Mouse (Mus musculus): ENCODE measurements around the gene Wbp1. TPM values are rescaled to one million over a fixed set of nuclear protein-coding genes. Genes with fewer than 3 reads are reported as not detected.
A peak's percentile ranks its signal among the peaks of the same experiment; 100 is the strongest.
"Not testable (repeated sequence)": the region's sequence is repeated elsewhere in the genome, so short reads cannot be mapped to it uniquely, and the experiment has no call there.

The Wbp1 gene
- 10 to 100 TPM in 15 of 26 experiments, 1 to 10 TPM in 11; 2.3 to 30.3 (median 11.4) TPM for total RNA-seq (2018; cell fraction: chromatin; rRNA removed)
- total RNA-seq (2018; cell fraction: cytosol; rRNA removed) = 10 to 100 TPM; 12.7 to 23.7 (median 17.4) TPM
- total RNA-seq (2018; cell fraction: nucleus; rRNA removed) = 10 to 100 TPM in 15 of 26 experiments, 1 to 10 TPM in 11; 4.4 to 31.2 (median 12.1) TPM
- 13.1 to 20.6 TPM (median 14.1 TPM) in 3 replicates for polyA plus RNA-seq (2018)

DNA sequence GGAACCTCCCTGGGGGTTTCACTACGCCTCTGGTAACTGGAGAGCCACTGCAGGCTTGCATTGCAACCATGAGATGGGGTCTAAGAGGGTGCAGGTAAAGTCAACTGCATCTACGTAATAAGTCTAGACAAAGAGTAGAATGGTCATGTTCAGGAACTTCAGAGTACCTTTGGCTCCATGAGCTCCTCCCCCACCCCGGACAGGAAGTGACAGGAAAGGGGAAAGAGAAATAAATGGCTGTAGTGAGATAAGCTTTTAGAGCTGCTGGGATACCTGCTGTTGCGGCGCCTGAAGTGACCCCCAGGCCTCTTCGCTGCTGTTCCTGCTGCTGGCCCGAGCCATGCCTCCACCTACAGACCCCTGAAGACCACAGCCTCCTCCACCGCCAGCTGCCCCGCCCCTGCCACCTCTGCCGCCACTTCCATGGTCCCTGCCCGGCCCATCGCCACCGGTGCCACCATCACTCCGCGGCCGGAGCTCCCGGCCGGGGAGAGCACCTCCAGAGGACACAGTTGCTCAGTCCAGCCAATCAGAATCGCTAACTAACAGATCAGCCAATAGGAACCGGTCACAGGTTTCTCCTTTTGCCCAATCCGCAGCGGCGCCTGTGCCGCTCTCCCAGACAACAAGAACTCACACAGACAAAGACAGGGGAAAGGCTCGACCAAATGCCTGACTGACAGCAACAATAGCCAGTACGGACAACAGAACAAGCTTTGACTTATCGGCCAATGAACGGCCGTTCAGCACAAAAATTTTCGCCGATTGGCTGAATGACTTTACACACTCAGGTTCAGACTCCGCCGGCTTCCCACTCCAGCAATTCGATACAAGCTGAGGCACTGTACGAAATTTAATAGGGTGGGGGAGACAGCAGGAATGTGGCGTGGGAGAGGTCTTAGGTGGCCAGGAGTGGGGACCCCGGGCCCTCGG, at the start of gene Wbp1:
Gene Wbp1 (minus strand): TSS at position 630 of the 933 bp plus-strand sequence.
- no peaks in the 10 kb centered on the region for H3K36me3 ChIP-seq (ENCODE audit: inconsistent target)
- peak within 1 kb of the TSS; percentile 27 for H3K27ac ChIP-seq
- H3K4me3 ChIP-seq (ENCODE audit: inconsistent target) = peak within 1 kb of the TSS; percentile 54
- WGBS (ENCODE audit: missing documents) = under 1% methylated on average over 38 of the region's 38 CpGs
- peaks cover 10% of the 10 kb centered on the region; the same call in 1 of the 2 replicates for H3K79me2 ChIP-seq (ENCODE audit: inconsistent target)

DNA sequence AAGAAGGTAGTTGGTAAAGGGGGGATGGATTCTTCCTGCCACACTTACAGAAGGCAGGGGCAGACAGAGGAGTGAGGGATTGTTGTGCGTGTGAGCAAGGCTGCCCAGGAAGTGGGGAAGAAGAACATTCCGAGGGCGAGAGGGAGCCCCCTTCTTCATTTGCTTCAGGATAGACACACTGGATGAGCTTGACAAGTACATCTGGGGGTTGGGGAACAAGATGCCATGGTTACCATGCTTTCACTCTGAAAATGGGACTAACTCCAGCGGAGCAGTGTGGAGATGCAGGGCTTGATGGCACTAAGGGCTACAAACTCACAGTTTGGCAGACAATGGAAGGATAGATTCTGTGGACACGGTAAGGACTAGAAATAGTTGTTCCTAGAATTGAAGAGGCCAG, 49.7 kb upstream of the Wbp1 start:
- Histone ChIP-seq H3K36me3 (ENCODE audit: inconsistent target) (no peaks in the 10 kb centered on the region), H3K4me3 (ENCODE audit: inconsistent target) (no peak overlapping the region), H3K79me2 (ENCODE audit: inconsistent target) (peaks cover 99% of the 10 kb centered on the region), H3K27ac (no peak overlapping the region)
- 96% methylated on average over 5 of the region's 5 CpGs for WGBS (ENCODE audit: missing documents)

DNA sequence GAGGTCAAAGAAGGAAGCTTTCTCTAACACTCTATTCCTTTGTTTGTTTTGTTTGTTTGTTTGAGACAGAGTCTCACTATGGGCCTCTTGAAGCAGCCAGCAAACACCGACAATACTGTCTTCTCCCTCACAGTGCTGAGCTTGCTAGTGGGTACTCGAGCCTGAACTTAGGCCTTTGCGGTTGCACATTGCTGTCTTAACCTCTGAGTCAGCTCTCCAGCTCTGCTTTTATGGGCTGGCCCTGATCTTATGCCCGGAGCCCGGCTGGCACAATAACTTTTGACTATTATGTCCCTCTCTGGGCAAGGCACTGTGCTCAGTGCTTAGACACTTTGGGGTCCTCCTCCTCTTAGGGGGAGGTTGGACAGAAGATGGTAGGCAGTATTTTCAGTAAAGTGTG, 48.5 kb upstream of the Wbp1 start:
- WGBS (ENCODE audit: missing documents) = 92% methylated on average over 5 of the region's 5 CpGs
- H3K79me2 ChIP-seq (ENCODE audit: inconsistent target) = peaks cover 89% of the 10 kb centered on the region
- H3K36me3 ChIP-seq (ENCODE audit: inconsistent target) = no peaks in the 10 kb centered on the region
- H3K27ac ChIP-seq = no peak overlapping the region
- H3K4me3 ChIP-seq (ENCODE audit: inconsistent target) = no peak overlapping the region

DNA sequence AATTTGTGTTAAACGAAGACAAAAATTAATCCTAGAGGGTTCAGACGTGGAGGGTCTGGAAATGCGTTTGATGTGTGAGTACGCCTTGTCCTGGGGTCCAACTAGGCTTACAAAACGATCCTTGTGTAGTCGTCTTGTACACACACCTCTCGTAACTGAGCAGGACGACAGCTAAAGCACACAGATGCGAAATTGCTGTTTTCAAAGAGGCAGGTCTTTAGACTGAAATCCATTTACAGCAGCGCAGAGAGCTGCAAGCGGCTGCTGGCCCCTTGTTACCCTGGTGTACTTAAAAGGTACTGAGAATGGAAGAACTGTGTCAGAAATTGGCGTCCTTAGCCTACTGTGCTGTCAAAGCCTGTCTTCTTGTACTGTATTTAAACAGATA, 44.9 kb upstream of the Wbp1 start:
- 4% methylated on average over 12 of the region's 12 CpGs for WGBS (ENCODE audit: missing documents)
- Histone ChIP-seq H3K4me3 (ENCODE audit: inconsistent target) (peak overlapping the region; percentile 83), H3K27ac (peak overlapping the region; percentile 27; the same call in 1 of the 2 replicates), H3K36me3 (ENCODE audit: inconsistent target) (no peaks in the 10 kb centered on the region), H3K79me2 (ENCODE audit: inconsistent target) (peaks cover 53% of the 10 kb centered on the region)

DNA sequence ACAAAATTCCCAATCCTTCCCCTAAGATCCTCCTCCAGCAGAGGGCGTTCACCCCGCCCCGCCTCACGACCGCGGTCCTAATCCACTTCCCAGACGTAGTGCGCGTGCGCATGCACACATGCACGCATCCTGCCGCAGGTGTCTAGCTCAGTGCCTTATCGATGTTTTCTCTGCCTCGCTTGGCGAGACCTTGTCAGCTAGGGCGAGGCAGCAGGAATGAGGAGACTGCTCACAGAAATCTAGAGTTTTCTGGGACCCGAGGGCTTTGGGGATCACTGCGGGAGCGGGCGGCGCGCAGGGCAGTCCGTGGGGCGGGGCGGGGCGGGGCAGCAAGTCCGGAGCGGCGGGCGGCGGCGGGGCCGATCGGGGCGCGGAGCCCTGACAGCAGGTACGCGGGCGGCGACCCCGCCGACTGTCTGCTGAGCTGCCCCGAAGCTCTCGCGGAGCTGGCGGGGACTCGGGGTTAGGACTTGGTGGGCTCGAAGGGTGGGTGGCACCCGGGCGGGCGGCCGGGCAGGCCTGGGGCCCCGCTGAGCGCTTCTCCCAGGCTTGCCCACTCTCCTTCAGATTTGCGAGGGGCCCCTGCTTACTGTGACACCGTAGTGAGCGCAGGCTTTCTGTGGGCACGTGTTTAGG, 44.4 kb upstream of the Wbp1 start, which contains the start of gene Dctn1:
Gene Dctn1 (plus strand): TSS at position 314 of the 636 bp plus-strand sequence.
- H3K36me3 ChIP-seq (ENCODE audit: inconsistent target) = no peaks in the 10 kb centered on the region
- peak within 1 kb of the TSS; percentile 89 for H3K27ac ChIP-seq
- peaks cover 48% of the 10 kb centered on the region for H3K79me2 ChIP-seq (ENCODE audit: inconsistent target)
- 0% methylated on average over 58 of the region's 58 CpGs for WGBS (ENCODE audit: missing documents)
- H3K4me3 ChIP-seq (ENCODE audit: inconsistent target) = peak within 1 kb of the TSS; percentile 83

DNA sequence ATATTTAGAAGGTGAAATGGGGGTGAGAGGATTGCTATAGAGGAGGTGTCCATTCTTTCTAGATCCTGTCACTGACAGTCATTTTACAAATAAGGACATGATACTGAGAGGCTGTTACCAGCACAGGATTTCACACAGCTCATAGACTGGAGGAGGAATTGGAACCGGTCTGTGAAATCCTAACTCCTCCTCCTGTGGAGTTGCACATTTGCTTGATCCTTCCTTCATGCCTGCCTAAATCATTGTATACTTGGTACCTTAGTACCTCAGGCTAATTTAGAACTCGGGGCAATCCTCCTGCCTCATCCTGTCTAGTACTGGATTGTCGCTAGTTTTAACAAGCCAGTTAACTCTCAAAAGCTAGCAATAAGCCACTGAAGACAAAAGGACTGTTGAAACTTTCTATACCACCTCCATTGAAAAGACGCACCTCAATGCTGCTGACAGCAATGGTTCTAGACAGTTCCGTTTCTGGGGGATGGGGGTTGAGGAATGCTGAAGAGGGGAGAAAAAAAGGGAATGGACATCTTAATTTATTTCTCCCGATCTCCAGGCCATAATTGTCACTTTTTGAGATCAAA, 43.8 kb upstream of the Wbp1 start:
- peak overlapping the region; percentile 89 for H3K27ac ChIP-seq

DNA sequence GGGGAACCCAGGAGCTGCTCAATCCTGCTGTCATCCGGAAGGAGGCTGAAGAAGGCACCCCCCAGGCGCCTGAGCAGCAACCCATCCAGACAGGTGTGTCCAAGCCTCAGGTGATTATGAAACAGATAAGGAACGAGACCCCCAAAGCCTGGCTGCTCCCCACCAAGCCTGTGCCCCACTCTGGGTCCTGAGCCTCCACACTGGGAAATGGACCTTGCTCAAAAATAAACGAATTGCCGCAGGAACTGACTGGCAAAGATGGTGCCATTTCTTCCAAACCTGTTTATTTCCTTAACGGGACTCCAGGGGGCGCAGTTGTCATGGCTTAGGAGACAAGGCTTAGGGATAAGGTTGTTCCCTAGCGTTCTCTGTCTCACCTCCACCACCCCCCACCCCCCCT, 41.3 kb upstream of the Wbp1 start:
- 6% methylated on average over 8 of the region's 8 CpGs for WGBS (ENCODE audit: missing documents)
- Histone ChIP-seq H3K36me3 (ENCODE audit: inconsistent target) (no peaks in the 10 kb centered on the region), H3K4me3 (ENCODE audit: inconsistent target) (peak overlapping the region; percentile 3; the same call in 1 of the 2 replicates), H3K79me2 (ENCODE audit: inconsistent target) (peaks cover 17% of the 10 kb centered on the region), H3K27ac (no peak overlapping the region)

More for the DNA sequence above, 43.8 kb upstream of the Wbp1 start:
- Histone ChIP-seq H3K36me3 (ENCODE audit: inconsistent target) (no peaks in the 10 kb centered on the region), H3K79me2 (ENCODE audit: inconsistent target) (peaks cover 42% of the 10 kb centered on the region), H3K4me3 (ENCODE audit: inconsistent target) (peak overlapping the region; percentile 43)
- WGBS (ENCODE audit: missing documents) = 6% methylated on average over 6 of the region's 6 CpGs

DNA sequence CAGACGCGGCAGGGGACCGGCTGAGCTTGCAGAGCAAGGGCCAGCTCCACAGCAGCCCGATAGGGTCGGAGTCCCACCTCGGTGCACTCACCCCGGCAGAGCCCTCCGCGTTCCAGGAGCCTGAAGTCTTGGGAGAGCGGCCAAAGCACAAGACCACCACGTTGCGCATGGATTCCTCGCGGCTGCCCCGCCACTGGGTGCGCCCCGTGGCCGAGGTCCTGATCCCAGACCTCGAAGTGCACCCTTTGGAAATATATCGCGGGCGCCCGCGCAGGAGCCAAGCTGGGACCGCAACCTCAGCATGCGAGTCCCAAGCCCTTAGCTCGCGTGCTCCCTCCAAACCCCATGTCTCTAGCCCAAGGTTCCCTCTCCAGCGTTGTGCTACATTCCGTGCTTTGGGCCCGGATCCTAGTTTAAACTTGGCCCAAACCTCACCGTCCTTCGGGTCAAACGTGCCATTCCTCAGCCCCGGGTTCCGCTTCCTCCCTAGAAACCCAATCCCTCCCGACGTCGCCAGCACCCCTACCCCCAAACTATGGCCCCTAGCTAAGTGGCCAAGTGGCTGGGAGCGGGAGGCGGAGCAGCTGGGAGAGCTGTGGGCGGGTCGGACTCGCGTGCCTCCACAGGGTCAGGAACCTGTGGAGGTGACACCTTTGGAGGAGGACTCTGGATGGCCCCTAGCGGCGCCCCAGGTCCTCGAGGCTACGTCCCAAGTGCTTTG, 40.7 kb upstream of the Wbp1 start:
- no peaks in the 10 kb centered on the region for H3K36me3 ChIP-seq (ENCODE audit: inconsistent target)
- peaks cover 11% of the 10 kb centered on the region for H3K79me2 ChIP-seq (ENCODE audit: inconsistent target)
- peak overlapping the region; percentile 3; the same call in 1 of the 2 replicates for H3K4me3 ChIP-seq (ENCODE audit: inconsistent target)
- WGBS (ENCODE audit: missing documents) = 4% methylated on average over 49 of the region's 49 CpGs
- H3K27ac ChIP-seq = no peak overlapping the region

DNA sequence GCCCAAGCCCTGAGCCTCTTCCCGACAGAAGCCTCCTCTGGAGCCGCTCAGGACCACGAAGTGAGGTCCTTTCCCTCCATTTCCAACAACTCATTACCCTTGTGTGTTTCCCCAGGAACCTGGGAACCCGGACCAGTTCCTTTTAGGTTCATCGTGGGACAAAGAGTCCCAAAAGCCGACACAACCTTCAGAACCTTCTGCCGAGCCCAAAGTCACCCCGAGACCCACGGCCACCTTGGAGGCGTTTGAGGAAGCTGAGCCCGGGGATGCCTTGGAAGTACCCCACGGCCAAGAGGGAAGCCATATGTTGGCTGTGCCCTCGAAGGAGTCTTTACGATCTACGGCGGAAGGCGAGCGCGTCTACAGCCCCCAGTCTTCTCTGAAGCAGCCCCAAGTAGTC, 40.1 kb upstream of the Wbp1 start:
- Histone ChIP-seq H3K4me3 (ENCODE audit: inconsistent target) (no peak overlapping the region), H3K36me3 (ENCODE audit: inconsistent target) (no peaks in the 10 kb centered on the region), H3K27ac (no peak overlapping the region), H3K79me2 (ENCODE audit: inconsistent target) (peaks cover 5% of the 10 kb centered on the region)
- WGBS (ENCODE audit: missing documents) = 22% methylated on average over 19 of the region's 19 CpGs

DNA sequence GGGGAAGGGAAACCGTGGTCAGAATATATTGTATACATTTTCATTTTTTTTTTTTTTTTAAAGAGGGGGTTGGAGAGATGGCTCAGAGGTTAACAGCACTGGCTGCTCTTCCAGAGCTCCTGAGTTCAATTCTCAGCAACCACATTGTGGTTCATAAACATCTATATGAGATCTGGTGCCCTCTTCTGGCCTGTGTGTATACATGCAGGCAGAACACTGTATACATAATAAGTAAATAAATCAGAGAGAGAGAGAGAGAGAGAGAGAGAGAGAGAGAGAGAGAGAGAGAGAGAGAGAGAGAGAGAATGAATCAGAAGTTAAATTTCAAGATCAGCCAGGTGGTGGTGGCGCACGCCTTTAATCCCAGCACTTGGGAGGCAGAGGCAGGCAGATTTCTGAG, 38.1 kb upstream of the Wbp1 start:
- 10% methylated on average over 3 of the region's 3 CpGs for WGBS (ENCODE audit: missing documents)
- not testable (repeated sequence) for H3K27ac ChIP-seq; H3K4me3 ChIP-seq (ENCODE audit: inconsistent target); H3K36me3 ChIP-seq (ENCODE audit: inconsistent target); H3K79me2 ChIP-seq (ENCODE audit: inconsistent target)

DNA sequence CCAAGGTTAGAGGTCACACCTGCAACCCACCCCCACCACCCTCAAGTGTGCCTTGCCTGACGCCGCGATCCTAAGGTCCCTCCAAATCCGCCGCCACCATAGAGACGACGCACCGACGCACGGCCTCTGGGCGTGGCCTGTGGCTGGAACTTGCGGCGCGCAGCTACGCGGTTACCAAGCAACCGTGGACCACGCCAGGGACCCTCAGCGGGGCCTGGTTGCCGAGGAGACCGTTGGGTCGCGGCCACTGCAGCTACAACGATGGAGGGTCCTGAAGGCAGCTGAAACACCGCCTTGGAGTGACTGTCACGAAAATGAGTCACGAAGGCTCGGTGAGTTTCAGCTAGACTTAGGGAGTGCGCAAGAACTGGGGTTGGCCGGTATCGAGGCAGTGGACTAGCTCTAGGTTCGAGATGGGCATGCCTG, 34.9 kb upstream of the Wbp1 start, which contains the start of the genes Wdr54 and 1700003E16Rik:
Gene Wdr54 (minus strand): TSS at position 139 of the 426 bp plus-strand sequence.
Gene 1700003E16Rik (plus strand): TSS at position 146 of the 426 bp plus-strand sequence.
- Histone ChIP-seq H3K4me3 (ENCODE audit: inconsistent target) (peak within 1 kb of the TSS; percentile 45), H3K79me2 (ENCODE audit: inconsistent target) (no peaks in the 10 kb centered on the region), H3K36me3 (ENCODE audit: inconsistent target) (no peaks in the 10 kb centered on the region), H3K27ac (no peak within 1 kb of the TSS)
- 3% methylated on average over 32 of the region's 32 CpGs for WGBS (ENCODE audit: missing documents)

DNA sequence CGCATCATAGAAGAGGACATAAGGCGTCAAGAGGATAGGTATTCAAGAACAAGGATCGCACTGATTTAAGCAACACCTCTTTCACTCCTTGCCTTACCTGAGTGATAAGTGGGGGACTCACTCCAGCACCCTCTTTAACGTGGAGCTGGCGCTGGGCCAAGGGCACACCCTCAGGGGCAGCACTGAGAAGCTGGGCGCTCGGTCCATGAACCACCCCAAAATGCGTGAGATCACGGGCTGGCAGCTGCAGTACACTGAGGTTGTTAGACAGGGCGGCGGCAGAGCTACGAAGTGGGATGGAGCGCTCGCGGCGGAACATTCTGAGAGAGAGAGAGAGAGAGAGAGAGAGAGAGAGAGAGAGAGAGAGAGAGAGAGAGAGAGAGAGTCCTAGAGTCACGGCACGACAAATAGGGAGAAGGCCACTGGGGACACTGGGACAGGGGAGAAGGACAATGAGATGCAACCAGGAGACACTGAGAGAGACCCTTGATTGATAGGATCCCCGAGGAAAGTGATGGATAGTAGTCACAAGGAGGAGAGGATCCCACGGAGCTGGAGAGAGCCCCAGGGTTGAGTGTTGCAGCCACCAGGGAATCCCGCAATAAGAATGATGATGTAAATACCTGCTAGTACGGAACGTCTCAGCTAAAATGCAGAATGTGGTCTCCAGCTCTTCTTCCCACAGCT, 34.3 kb upstream of the Wbp1 start:
- Histone ChIP-seq H3K36me3 (ENCODE audit: inconsistent target) (no peaks in the 10 kb centered on the region), H3K27ac (no peak overlapping the region), H3K79me2 (ENCODE audit: inconsistent target) (no peaks in the 10 kb centered on the region), H3K4me3 (ENCODE audit: inconsistent target) (peak overlapping the region; percentile 45)
- WGBS (ENCODE audit: missing documents) = 16% methylated on average over 20 of the region's 23 CpGs

DNA sequence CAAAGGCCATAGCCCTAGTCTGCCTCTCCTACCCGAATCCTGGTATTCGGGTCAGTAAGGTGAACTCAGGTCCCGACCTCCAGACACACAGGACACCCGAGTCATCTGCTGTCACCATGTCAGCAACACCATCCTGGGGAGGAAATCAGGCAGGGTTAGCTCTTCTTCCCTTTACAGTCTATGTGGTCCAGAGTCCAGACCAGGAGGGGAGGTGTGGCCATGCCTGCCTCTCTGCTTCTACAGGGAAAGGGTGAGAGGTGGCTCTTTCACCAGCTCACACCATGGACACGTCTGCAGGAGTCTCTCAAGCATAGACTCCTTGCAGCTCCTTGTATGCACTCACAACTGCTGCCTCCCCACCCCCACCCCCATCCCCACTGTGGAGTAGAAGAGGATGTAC, 32.1 kb upstream of the Wbp1 start:
- Histone ChIP-seq H3K79me2 (ENCODE audit: inconsistent target) (no peaks in the 10 kb centered on the region), H3K4me3 (ENCODE audit: inconsistent target) (no peak overlapping the region), H3K36me3 (ENCODE audit: inconsistent target) (no peaks in the 10 kb centered on the region), H3K27ac (no peak overlapping the region)
- WGBS (ENCODE audit: missing documents) = 79% methylated on average over 5 of the region's 5 CpGs

All from macrophage (primary cell).